Mouse (Mus musculus) cerebellum, adult 11 months (tissue): ENCODE results near the gene Slc25a17.

ENCODE experiments used
- DNase-seq: peaks from one replicate; pipeline ENCODE4 v3.0.0; 2022

Slc25a17 gene

GRCm38 (mm10) chr15:81352638-81353037 lies 8.0 kb downstream of the Slc25a17 start:
- no peak for DNase-seq

- DNase-seq = no peak
These were observed 10.2 kb downstream of the Slc25a17 start for GRCm38 (mm10) chr15:81350401-81350800.

GRCm38 (mm10) chr15:81348366-81348765 lies 12.2 kb downstream of the Slc25a17 start:
- DNase-seq = no peak

- DNase-seq = no peak
These were observed 13.1 kb downstream of the Slc25a17 start for GRCm38 (mm10) chr15:81347466-81347865.

- DNase-seq = no peak
These were observed 19.2 kb downstream of the Slc25a17 start for GRCm38 (mm10) chr15:81341426-81341825.

GRCm38 (mm10) chr15:81339158-81339557 lies 21.5 kb downstream of the Slc25a17 start:
- no peak for DNase-seq

- DNase-seq = peak; percentile 51
These were observed 24.1 kb downstream of the Slc25a17 start for GRCm38 (mm10) chr15:81336466-81336865.

- DNase-seq = no peak
These were observed 28.1 kb downstream of the Slc25a17 start for GRCm38 (mm10) chr15:81332517-81332916.

GRCm38 (mm10) chr15:81330816-81331433 lies 29.7 kb downstream of the Slc25a17 start:
- DNase-seq = no peak

GRCm38 (mm10) chr15:81329721-81330369 lies 30.8 kb downstream of the Slc25a17 start:
- DNase-seq = no peak

- DNase-seq = no peak
These were observed 33.1 kb downstream of the Slc25a17 start for GRCm38 (mm10) chr15:81327501-81327900.

- no peak for DNase-seq
These were observed 35.6 kb downstream of the Slc25a17 start for GRCm38 (mm10) chr15:81324979-81325378.

GRCm38 (mm10) chr15:81320137-81320536 lies 40.5 kb downstream of the Slc25a17 start:
- DNase-seq = no peak

GRCm38 (mm10) chr15:81319462-81319861 lies 41.1 kb downstream of the Slc25a17 start:
- no peak for DNase-seq

- DNase-seq = no peak
These were observed 46.7 kb downstream of the Slc25a17 start for GRCm38 (mm10) chr15:81313928-81314327.

- DNase-seq = no peak
These were observed 49.6 kb downstream of the Slc25a17 start for GRCm38 (mm10) chr15:81311026-81311425.

GRCm38 (mm10) chr15:81310353-81310752 lies 50.3 kb downstream of the Slc25a17 start:
- no peak for DNase-seq

GRCm38 (mm10) chr15:81308038-81308437 lies 52.6 kb downstream of the Slc25a17 start:
- no peak for DNase-seq

- no peak for DNase-seq
These were observed 54.1 kb downstream of the Slc25a17 start for GRCm38 (mm10) chr15:81306501-81306900.

- DNase-seq = no peak
These were observed 55.6 kb downstream of the Slc25a17 start for GRCm38 (mm10) chr15:81305035-81305434.

GRCm38 (mm10) chr15:81304006-81304405 lies 56.6 kb downstream of the Slc25a17 start:
- DNase-seq = no peak

- DNase-seq = no peak
These were observed 58.3 kb downstream of the Slc25a17 start for GRCm38 (mm10) chr15:81302151-81302808.

GRCm38 (mm10) chr15:81301193-81302070 lies 59.2 kb downstream of the Slc25a17 start:
- DNase-seq = no peak
